Mouse (Mus musculus): ENCODE measurements around the gene Stat4.
"Not testable (repeated sequence)": the region's sequence is repeated elsewhere in the genome, so short reads cannot be mapped to it uniquely, and the experiment has no call there.

Gene Stat4

GRCm38 (mm10) chr1:52034816-52035752 is 48.1 kb downstream of the Stat4 start:
- no peak for DNase-seq

DNA sequence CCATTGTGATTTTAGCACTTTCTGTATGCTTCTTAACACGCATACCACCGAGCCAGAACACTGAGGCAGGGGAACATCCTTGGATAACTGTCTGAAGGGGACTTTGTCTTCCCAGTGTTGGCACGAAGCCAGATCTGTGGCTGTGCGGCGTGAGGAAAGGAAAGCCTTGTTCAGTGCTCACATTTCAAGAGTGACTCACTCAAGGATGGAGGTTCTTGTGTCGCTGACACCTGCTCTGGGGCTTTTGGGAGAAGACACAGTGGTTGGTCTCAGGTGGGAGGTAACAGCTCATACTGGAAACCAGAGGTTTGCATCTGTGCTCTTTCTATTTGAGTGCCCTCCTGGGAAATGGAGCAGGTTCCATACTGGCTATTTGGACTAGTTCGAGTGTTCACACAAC is 52.2 kb downstream of the Stat4 start:
- DNase-seq = no peak

DNA sequence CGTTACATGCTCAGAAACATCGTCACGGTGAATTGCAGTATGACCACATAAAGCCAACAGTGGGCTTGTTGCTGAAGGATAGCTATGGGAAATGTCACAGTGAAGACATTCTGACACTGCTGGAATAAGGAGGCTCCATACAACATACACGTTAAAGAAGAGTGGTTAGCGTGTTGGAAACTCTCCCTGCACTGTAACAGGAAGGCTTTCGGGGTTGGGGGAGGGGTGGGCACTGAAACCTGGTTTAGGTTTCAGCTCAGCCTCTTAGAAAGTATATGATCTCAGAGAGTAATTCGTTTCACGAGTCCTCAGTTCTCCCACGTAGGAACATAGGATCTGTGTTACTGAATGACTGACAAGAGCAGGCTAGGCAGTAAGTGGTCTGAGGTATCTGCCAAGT is 52.7 kb downstream of the Stat4 start:
- no peak for DNase-seq

GRCm38 (mm10) chr1:52040366-52041061 is 53.6 kb downstream of the Stat4 start:
- no peak for DNase-seq

DNA sequence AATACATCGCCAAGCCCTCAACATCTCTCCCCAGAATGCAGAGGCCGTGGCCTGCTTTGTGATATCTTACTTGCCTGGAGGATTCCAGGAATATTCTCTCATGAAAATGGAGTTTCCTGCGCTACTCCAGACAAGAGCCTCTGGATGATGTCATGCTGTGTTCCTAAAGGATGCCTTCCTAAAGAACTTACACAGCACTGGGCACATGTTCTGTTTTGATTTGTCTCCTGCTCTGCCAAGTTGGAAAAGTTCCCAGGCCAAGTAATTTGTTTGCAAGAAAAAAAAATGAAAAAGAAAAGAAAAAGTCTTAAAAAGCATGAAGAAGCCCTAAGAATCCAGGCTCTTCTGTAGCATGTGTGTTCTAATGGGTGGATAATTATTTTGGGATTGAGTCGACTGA is 56.2 kb downstream of the Stat4 start:
- no peak for DNase-seq

DNA sequence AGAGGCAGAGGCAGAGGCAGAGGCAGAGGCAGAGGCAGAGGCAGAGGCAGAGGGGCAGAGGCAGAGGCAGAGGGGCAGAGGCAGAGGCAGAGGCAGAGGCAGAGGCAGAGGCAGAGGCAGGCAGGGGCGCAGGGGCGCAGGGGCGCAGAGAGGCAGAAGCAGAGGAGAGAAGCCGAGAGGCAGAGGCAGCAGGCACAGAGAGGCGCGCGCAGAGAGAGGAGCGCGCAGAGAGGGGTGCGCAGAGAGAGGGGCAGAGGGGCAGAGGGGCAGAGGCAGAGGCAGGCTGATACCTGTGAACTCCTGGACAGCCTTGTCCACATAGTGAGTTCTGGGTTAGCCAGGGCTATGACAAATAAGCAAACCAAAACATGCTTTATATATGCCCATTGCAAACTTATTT is 59.9 kb downstream of the Stat4 start:
- not testable (repeated sequence) for DNase-seq

GRCm38 (mm10) chr1:52048711-52049110 is 61.8 kb downstream of the Stat4 start:
- no peak for DNase-seq

DNA sequence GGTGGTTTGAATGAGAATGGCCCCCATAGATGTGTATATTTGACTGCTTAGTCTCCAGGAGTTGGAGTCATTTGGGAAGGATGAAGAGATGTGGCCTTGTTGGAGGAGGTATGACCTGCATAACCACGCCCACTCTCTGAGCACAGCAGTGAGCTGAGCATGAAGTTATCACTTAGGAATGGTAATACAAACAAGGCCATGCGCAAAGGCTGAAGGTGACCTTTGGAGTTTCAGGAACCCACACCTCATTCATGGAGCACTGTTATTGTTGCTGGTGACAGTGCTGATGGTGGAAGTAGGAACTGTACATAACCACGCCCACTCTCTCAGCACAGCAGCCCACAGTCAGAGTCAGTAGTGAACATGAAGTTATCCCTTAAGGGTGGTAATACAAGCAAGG is 62.9 kb downstream of the Stat4 start:
- DNase-seq = no peak

DNA sequence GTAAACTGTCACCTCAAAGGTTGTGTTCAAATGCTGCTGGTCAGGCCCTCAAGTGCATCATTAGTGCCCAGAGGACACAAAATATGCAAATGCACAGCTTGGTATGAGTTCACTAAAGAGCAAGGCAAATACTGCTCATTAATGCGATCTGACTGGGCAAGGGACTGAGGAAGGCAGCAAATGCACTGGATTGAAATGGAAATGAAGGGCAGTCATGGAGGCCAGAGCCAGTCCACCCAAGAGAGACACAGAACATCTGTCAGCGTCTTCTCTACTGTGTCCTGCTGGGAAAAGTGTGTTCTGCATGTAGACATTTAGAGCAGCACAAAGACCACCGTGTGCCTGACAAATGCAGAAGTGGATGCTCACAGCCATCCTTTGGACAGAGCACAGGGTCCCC is 64.6 kb downstream of the Stat4 start:
- DNase-seq = no peak

DNA sequence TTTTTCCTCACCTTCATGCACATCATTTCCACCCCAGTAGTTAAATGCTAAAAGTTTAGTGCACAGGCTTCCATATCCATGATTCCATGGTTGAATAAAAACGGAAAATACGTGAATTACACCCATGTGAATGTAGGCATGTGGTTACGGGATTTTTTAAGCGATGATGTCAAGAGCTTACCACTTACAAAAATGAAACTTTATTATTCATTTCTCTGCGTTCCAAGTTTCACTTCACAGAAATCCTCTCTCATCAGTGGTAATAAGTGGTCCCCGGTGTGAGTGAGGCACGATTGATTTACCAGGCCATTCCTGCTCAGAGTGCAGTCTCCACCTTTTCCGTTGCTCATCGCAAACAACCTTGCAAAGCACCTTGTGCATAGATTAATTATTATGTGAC is 66.0 kb downstream of the Stat4 start:
- DNase-seq = no peak

- DNase-seq = no peak
Measured at GRCm38 (mm10) chr1:52055947-52056346, 69.0 kb downstream of the Stat4 start.

GRCm38 (mm10) chr1:52057153-52057552 is 70.2 kb downstream of the Stat4 start:
- no peak for DNase-seq

GRCm38 (mm10) chr1:52066276-52066675 is 79.3 kb downstream of the Stat4 start:
- DNase-seq = no peak

DNA sequence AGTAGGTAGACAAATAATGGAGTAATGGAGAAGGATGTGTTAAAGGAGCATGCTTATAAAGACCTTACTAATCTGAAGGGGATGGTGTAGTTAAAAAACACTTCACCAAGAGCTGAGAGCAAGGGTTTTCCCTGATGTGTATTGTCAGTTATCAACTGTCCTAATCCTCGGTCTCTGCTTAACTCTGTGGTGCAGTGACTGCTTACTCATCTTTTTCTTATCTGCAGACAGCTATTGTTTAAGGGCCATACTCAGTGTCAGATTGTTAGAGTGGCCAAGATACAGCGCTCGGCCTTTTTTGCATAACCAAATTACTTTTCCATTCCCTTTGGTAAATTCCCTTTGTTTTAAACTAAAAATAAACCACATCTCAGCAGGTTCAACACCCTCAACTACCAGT is 79.7 kb downstream of the Stat4 start:
- DNase-seq = no peak

DNA sequence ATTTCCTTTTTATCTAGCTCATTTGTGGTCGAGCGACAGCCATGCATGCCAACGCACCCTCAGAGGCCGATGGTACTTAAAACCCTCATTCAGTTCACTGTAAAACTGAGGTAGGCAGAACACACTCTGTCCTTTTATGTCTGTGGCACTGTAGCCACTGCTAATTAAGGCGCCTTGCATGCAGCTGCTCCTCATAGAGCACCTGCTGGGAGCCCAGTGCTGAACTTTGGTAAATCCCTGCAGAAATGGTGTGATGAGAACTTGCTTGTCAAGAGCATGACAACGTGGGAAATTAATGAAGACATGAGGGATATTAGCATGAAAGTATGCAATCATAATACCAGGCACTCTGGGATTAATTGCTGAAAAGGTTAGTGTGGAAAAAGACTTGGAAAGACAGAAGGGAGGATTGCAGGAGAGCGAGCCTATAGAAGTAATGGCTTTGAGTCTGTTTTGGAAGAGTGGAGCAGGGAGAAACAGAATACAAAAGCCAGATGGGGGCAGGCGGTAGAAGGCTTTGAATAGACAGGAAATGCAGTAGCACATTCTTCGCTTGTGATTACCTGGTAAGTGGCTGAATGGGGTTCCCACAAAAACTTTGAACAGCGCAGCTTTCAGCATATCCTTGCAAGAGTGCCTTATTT is 92.9 kb downstream of the Stat4 start:
- no peak for DNase-seq

DNA sequence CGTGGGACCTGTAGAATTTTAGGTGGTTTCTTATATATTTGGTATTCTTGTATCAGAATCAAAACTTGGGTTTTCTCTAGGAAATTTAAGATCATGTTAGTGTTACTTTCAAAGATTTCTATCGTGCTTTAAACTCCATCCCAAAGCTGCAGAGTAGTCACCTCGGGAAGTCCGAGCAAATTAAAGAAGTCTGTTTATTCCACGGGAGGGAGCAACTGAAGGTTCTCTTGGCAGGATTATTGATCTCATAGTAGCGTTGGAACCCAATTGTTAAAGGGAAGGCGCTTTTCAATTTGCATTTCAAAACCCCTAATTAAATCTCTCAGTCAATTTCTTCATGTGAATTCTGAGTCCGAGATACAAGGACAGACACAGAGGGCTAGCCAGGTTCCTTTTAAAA is 93.4 kb downstream of the Stat4 start:
- no peak for DNase-seq

DNA sequence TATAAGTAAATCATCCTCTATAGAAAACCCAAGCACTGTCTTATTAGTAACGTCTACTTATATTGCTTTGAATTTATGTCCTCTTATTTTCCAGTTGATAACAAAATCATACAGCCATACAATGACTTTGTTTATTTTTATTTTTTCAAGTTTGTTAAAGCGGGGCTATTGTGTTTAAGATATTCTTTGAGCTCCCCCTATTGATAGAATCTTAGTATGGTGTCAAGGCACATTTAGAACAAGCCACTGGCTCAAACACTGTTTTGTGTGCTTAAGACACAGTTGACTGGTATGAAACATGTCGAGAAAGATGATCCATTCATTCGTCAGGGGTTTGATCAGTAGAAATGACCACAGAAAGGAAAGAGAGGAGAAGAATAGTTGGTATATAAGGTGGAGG is 99.3 kb downstream of the Stat4 start:
- DNase-seq = no peak

DNA sequence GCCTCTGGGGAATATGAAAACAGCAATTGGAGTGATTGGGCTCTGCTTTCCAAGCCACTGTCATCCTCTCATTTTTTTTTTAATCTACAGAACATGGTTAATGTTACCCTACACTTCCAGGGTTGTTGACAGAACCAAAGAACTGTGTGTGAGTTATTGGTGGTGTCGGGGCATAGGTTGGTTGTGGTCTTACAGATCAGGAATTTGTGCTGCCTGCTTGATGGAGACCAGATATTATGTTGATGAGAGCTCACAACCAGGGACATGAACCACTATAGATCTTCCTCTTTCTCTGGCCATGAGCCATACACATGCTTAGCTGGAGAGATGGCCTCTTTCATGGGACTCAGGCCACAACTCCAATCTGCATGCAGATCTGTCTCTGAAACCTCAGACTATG is 100.2 kb downstream of the Stat4 start:
- no peak for DNase-seq

DNA sequence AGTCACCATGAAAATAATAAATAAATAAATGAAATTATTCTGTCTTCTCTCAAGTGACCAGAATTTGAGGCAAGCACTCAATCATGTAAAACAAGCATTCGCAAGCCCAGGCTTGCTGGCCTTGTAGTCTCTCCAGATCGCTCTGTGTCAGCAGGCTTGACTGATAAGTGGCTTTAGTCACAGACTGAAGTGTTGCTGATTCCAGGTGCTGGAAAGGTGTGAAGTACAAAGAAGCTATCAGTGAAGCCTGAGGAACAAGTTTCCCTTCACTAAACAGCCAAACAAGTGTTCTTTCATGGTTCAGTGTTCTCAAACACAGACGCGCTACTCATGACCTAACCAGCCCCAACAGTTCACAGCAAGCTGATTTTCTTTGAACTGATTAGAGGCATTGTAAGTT is 101.7 kb downstream of the Stat4 start:
- DNase-seq = no peak

DNA sequence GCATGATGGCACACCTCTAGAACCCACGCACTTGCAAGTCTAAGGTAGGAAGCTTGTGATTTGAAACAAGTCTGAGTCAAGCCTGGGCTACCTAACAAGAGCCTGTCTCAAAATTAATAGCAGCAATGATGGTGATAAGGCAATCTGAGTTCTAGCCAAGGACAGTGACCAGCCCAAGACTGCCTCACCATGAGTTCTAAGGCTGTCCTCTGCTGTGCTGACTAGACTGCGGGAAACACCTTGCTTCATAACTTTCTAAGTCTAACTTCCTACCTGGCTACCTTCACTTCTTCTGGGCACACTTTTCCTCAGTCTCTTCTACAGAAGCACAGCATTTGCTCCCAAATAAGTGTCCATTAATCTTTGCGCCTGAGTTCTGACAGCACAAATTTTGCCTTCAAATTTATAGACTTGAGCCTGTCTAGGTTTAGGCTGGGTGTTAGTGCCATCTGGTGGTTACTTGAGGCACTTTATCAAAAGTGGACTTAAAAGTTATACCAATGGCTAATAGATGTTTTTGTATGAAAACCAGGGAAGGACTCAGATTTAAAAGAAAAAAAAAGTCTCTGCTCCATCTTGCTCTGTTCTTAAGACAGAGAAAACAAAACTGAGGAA is 111.8 kb downstream of the Stat4 start:
- peak; percentile 31 for DNase-seq

DNA sequence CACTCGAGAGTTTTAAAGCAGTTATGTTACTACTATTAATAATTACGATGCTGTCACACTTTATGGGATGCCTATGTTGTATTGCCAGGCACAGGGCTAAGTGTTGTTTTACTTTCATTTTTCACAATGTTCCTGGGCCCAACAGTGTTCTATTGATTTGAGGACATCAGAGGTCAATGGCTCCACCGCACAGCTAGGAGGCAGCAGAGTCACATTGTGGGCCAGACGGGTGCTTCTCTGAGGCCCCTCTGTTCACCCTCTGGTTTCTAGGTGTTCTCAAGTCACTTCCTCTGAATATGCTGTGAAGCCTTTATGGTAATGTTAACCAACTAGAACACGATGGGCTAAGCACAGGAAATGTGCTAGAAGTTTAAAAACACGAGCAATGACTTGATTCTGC is 113.5 kb downstream of the Stat4 start:
- DNase-seq = no peak

DNA sequence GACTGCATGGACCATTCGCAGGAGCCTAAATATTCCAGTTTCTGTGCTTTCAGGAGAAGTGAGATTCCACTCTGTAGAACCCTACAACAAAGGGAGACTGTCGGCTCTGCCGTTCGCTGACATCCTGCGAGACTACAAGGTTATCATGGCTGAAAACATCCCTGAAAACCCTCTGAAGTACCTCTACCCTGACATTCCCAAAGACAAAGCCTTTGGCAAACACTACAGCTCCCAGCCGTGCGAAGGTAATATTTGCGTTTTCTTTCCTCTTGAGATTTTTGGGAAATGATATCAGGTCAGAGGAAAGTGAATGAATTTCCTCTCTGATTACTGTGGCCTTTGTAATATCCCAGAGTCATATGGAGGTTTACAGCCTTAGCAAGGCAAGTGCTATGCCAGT is 115.8 kb downstream of the Stat4 start:
- DNase-seq = no peak

DNA sequence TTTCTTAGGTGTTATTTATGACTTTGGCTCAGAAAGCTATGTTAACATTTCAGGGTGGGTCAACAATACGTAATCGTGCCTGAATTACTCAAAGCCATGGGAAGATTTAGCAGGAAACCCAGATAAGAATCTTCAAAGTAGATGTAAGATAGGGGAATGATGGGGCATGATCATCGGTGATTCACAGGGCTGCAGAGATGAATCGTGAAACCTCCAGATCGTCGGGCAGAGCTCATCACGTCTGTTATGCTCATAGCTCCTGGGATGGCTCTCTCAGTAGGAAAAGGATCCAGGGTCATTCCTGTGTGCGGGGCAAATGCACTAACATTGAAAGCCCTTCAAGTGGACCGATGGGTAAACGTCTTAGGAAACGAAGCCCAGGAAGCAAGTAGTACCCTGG is 120.3 kb downstream of the Stat4 start:
- no peak for DNase-seq
